Mouse (Mus musculus) embryo, embryonic 10.5 days (tissue): ENCODE measurements at regions not wholly inside any gene's neighbourhood (a gene's known extent, or its start where the extent isn't known, plus 50 kb on each side); places are given as distances from the start of the nearest gene placed in this dataset.
"Not testable (repeated sequence)": the region's sequence is repeated elsewhere in the genome, so short reads cannot be mapped to it uniquely, and the experiment has no call there.

Experiments used
- DNase-seq: peaks from one replicate; pipeline ENCODE4 v3.0.0-alpha.2; 2015; ENCODE audit warnings: low spot score

GRCm38 (mm10) chr11:27105920-27106319 lies 512.1 kb upstream of the Vrk2 start:
- DNase-seq, result no peak

GRCm38 (mm10) chr11:27102906-27103305 lies 509.1 kb upstream of the Vrk2 start:
- no peak for DNase-seq

GRCm38 (mm10) chr11:27102045-27102444 lies 508.2 kb upstream of the Vrk2 start:
- DNase-seq, result no peak

- no peak for DNase-seq
Observed at GRCm38 (mm10) chr11:27096615-27097014, 502.8 kb upstream of the Vrk2 start.

GRCm38 (mm10) chr11:27095460-27095859 lies 501.7 kb upstream of the Vrk2 start:
- DNase-seq, result not testable (repeated sequence)

GRCm38 (mm10) chr11:27086516-27086915 lies 492.7 kb upstream of the Vrk2 start:
- DNase-seq, result no peak

- DNase-seq, result no peak
Observed at GRCm38 (mm10) chr11:27081188-27081587, 487.4 kb upstream of the Vrk2 start.

- no peak for DNase-seq
Observed at GRCm38 (mm10) chr11:27070381-27070780, 476.6 kb upstream of the Vrk2 start.

- DNase-seq, result no peak
Observed at GRCm38 (mm10) chr11:27027243-27027852, 433.5 kb upstream of the Vrk2 start.

- DNase-seq, result no peak
Observed at GRCm38 (mm10) chr11:27025500-27025899, 431.7 kb upstream of the Vrk2 start.

GRCm38 (mm10) chr11:26996292-26997099 lies 402.7 kb upstream of the Vrk2 start:
- peak; percentile 57 for DNase-seq

- peak; percentile 4 for DNase-seq
Observed at GRCm38 (mm10) chr11:26981216-26981615, 387.4 kb upstream of the Vrk2 start.

GRCm38 (mm10) chr11:26972533-26973081 lies 378.8 kb upstream of the Vrk2 start:
- DNase-seq, result no peak

- DNase-seq, result no peak
Observed at GRCm38 (mm10) chr11:26971161-26971560, 377.4 kb upstream of the Vrk2 start.

- DNase-seq, result no peak
Observed at GRCm38 (mm10) chr11:26967427-26967826, 373.6 kb upstream of the Vrk2 start.

- peak; percentile 2 for DNase-seq
Observed at GRCm38 (mm10) chr11:26962928-26963667, 369.3 kb upstream of the Vrk2 start.

GRCm38 (mm10) chr11:26962040-26962927 lies 368.5 kb upstream of the Vrk2 start:
- peak; percentile 5 for DNase-seq

GRCm38 (mm10) chr11:26961336-26961980 lies 367.7 kb upstream of the Vrk2 start:
- DNase-seq, result peak; percentile 96

GRCm38 (mm10) chr11:26956153-26956552 lies 362.4 kb upstream of the Vrk2 start:
- no peak for DNase-seq

GRCm38 (mm10) chr11:26931766-26932165 lies 338.0 kb upstream of the Vrk2 start:
- DNase-seq, result peak; percentile 28

- no peak for DNase-seq
Observed at GRCm38 (mm10) chr11:26907099-26907498, 313.3 kb upstream of the Vrk2 start.
